Mouse (Mus musculus) CH12.LX (cell line): Measurements from ENCODE around the gene Psmg3. TPM values are rescaled to one million over a fixed set of nuclear protein-coding genes. Genes with fewer than 3 reads are reported as not detected.

ENCODE experiments used
- DNase-seq: peaks from one replicate; pipeline ENCODE4 v3.0.0-alpha.2; 2013; ENCODE audit errors: extremely low read depth
- H3K27ac ChIP-seq: 2 replicates; pipeline ENCODE4 v1.5.1; 2012; ENCODE audit warnings: low read depth, mild to moderate bottlenecking, control low read depth, moderate library complexity; ENCODE audit not compliant: insufficient read depth
- H3K27me3 ChIP-seq: replicated peaks from 2 replicates; pipeline ENCODE3; 2012; ENCODE audit warnings: inconsistent platforms
- H3K36me3 ChIP-seq, 2 experiments: replicated peaks in 1 of 2; 2 replicates each; pipeline versions ENCODE3 to v1.6.1; 2012; ENCODE audit warnings: inconsistent platforms in 1 of 2, low read length in 1 of 2, mild to moderate bottlenecking in 1 of 2, mixed read lengths in 1 of 2, moderate library complexity in 1 of 2; ENCODE audit not compliant: control insufficient read depth in 1 of 2, insufficient read depth in 1 of 2
- H3K4me1 ChIP-seq, 2 experiments: 2 replicates each; pipeline ENCODE4 v1.6.1; 2012; ENCODE audit warnings: inconsistent platforms in 1 of 2, moderate library complexity in 1 of 2; ENCODE audit not compliant: insufficient read depth in 2 of 2, control insufficient read depth in 1 of 2
- H3K4me2 ChIP-seq: 2 replicates; pipeline ENCODE4 v1.6.1; 2012; ENCODE audit warnings: low read depth, mild to moderate bottlenecking, control low read depth; ENCODE audit not compliant: poor library complexity, insufficient read depth, severe bottlenecking
- H3K4me3 ChIP-seq, 3 experiments: fragments of 150-350 bp in 1 of 3; sonication (generic) in 1 of 3; replicated peaks in 1 of 3; 2 replicates each; pipeline versions ENCODE3 to v1.5.1; 2011 to 2012; ENCODE audit warnings: low read depth in 2 of 3, low read length in 2 of 3, mild to moderate bottlenecking in 2 of 3, moderate library complexity in 2 of 3, control low read depth in 1 of 3, improper control_type of control experiment in 1 of 3, inconsistent platforms in 1 of 3, mixed read lengths in 1 of 3; ENCODE audit not compliant: poor library complexity in 1 of 3
- H3K79me2 ChIP-seq: replicated peaks from 2 replicates; pipeline ENCODE4 v1.6.1; 2012; ENCODE audit warnings: mild to moderate bottlenecking, moderate library complexity; ENCODE audit not compliant: control insufficient read depth, poor library complexity, insufficient read depth, severe bottlenecking; ENCODE audit errors: extremely low read depth
- H3K9ac ChIP-seq: 2 replicates; pipeline ENCODE4 v1.6.1; 2012; ENCODE audit warnings: low read depth, mild to moderate bottlenecking, control low read depth, moderate library complexity; ENCODE audit not compliant: insufficient read depth
- H3K9me3 ChIP-seq: replicated peaks from 2 replicates; pipeline ENCODE3; 2012; ENCODE audit warnings: low read length, inconsistent platforms, mixed read lengths
- BHLHE40 ChIP-seq: IDR thresholded peaks from 2 replicates; pipeline ENCODE4 v1.6.1; 2011; ENCODE audit warnings: mild to moderate bottlenecking, low read depth, low read length, improper control_type of control experiment
- CHD1 ChIP-seq: IDR thresholded peaks from 2 replicates; pipeline ENCODE4 v1.6.1; 2012; ENCODE audit warnings: low read depth, low read length, improper control_type of control experiment, inconsistent platforms
- CTCF ChIP-seq, 2 experiments: IDR thresholded peaks in 1 of 2; conservative IDR thresholded peaks in 1 of 2; 2 replicates each; pipeline ENCODE4 v1.5.1; 2011 to 2012; ENCODE audit warnings: low read depth in 2 of 2, low read length in 2 of 2, improper control_type of control experiment in 1 of 2, inconsistent platforms in 1 of 2, mild to moderate bottlenecking in 1 of 2, moderate library complexity in 1 of 2
- E2F4 ChIP-seq: IDR thresholded peaks from 2 replicates; pipeline ENCODE4 v1.6.1; 2011; ENCODE audit warnings: low read depth, low read length, improper control_type of control experiment; ENCODE audit not compliant: insufficient replicate concordance
- GABPA ChIP-seq: IDR thresholded peaks from 2 replicates; pipeline ENCODE4 v1.6.1; 2012; ENCODE audit warnings: low read depth, low read length, improper control_type of control experiment, inconsistent platforms; ENCODE audit not compliant: insufficient replicate concordance
- HCFC1 ChIP-seq: IDR thresholded peaks from 2 replicates; pipeline ENCODE4 v1.6.1; 2012; ENCODE audit warnings: low read depth, mild to moderate bottlenecking, inconsistent platforms, low read length, improper control_type of control experiment
- IRF4 ChIP-seq: IDR thresholded peaks from 2 replicates; pipeline ENCODE4 v1.6.1; 2014; ENCODE audit warnings: low read depth, mild to moderate bottlenecking, inconsistent platforms, low read length, improper control_type of control experiment
- JUND ChIP-seq: conservative IDR thresholded peaks from 2 replicates; pipeline ENCODE4 v1.6.1; 2011; ENCODE audit warnings: low read depth, low read length, improper control_type of control experiment
- KAT2A ChIP-seq: IDR thresholded peaks from 2 replicates; pipeline ENCODE4 v1.6.1; 2012; ENCODE audit warnings: low read length, improper control_type of control experiment, inconsistent platforms; ENCODE audit not compliant: insufficient replicate concordance
- MAFK ChIP-seq: IDR thresholded peaks from 2 replicates; pipeline ENCODE4 v1.6.1; 2011; ENCODE audit warnings: low read length, improper control_type of control experiment; ENCODE audit not compliant: insufficient replicate concordance
- MAX ChIP-seq: IDR thresholded peaks from 2 replicates; pipeline ENCODE4 v1.6.1; 2011; ENCODE audit warnings: low read length, improper control_type of control experiment
- MAZ ChIP-seq: IDR thresholded peaks from 2 replicates; pipeline ENCODE4 v1.6.1; 2012; ENCODE audit warnings: low read depth, mild to moderate bottlenecking, inconsistent platforms, low read length, improper control_type of control experiment, moderate library complexity
- MXI1 ChIP-seq: IDR thresholded peaks from 2 replicates; pipeline ENCODE4 v1.6.1; 2011; ENCODE audit warnings: mild to moderate bottlenecking, low read depth, low read length, improper control_type of control experiment
- RAD21 ChIP-seq: IDR thresholded peaks from 2 replicates; pipeline ENCODE4 v1.6.1; 2011; ENCODE audit warnings: low read depth, mild to moderate bottlenecking, low read length, improper control_type of control experiment, moderate library complexity
- SIN3A ChIP-seq: IDR thresholded peaks from 2 replicates; pipeline ENCODE4 v1.6.1; 2012; ENCODE audit warnings: low read length, improper control_type of control experiment, inconsistent platforms
- SMC3 ChIP-seq: IDR thresholded peaks from 2 replicates; pipeline ENCODE4 v1.6.1; 2011; ENCODE audit warnings: low read depth, low read length, improper control_type of control experiment
- TBP ChIP-seq: conservative IDR thresholded peaks from 2 replicates; pipeline ENCODE4 v1.6.1; 2011; ENCODE audit warnings: low read depth, low read length, improper control_type of control experiment
- TCF12 ChIP-seq: IDR thresholded peaks from 2 replicates; pipeline ENCODE4 v1.6.1; 2014; ENCODE audit warnings: low read depth, mild to moderate bottlenecking, inconsistent platforms, low read length, improper control_type of control experiment
- UBTF ChIP-seq: IDR thresholded peaks from 2 replicates; pipeline ENCODE4 v1.6.1; 2012; ENCODE audit warnings: low read depth, mild to moderate bottlenecking, inconsistent platforms, low read length, improper control_type of control experiment, moderate library complexity
- USF2 ChIP-seq: conservative IDR thresholded peaks from 2 replicates; pipeline ENCODE4 v1.6.1; 2011; ENCODE audit warnings: low read depth, low read length, improper control_type of control experiment
- ZC3H11A ChIP-seq: IDR thresholded peaks from 2 replicates; pipeline ENCODE4 v1.6.1; 2012; ENCODE audit warnings: low read depth, mild to moderate bottlenecking, inconsistent platforms, low read length, improper control_type of control experiment
- ZMIZ1 ChIP-seq: IDR thresholded peaks from 2 replicates; pipeline ENCODE4 v1.6.1; 2012; ENCODE audit warnings: low read depth, mild to moderate bottlenecking, inconsistent platforms, low read length, improper control_type of control experiment
- ZNF384 ChIP-seq: IDR thresholded peaks from 2 replicates; pipeline ENCODE4 v1.6.1; 2012; ENCODE audit warnings: low read depth, low read length, improper control_type of control experiment, inconsistent platforms
- dilution Hi-C: fragments of 300-500 bp; cut with MboI; formaldehyde crosslinking; loops from 2 replicates; pipeline ENCODE4 v1.14.3; 2020; ENCODE audit warnings: low sequenced_read_pairs; ENCODE audit not compliant: extremely low pct_unique_long_range_greater_than_20kb, extremely low pct_ligation_motif_present
- in situ Hi-C: fragments of 300-500 bp; cut with MboI; formaldehyde crosslinking; loops from 3 replicates; pipeline ENCODE4 v1.14.3; 2019; ENCODE audit warnings: low sequenced_read_pairs, low pct_ligation_motif_present, low pct_unique_long_range_greater_than_20kb, mixed read lengths
- polyA plus RNA-seq: library from polyadenylated mRNA; unstranded; fragments of >175 nt; gene quantifications from 2 replicates; pipeline ENCODE4 v1.2.1, GENCODE M21; 2012; ENCODE audit warnings: low read depth; ENCODE audit not compliant: insufficient read length
- total RNA-seq, 2 experiments: library from RNA; depleted of rRNA; stranded (reverse); fragments of 300-350 nt in 1 of 2; fragments of >200 nt in 1 of 2; gene quantifications; 2 replicates each; pipeline ENCODE4 v1.2.3; 2012 to 2014

Psmg3 gene
- total and polyA plus RNA-seq, 3 experiments = 43.5 to 101 (median 57.3) TPM

- H3K27me3 ChIP-seq = peaks cover 51% of the 10 kb centered on the region
These were observed 36.1 kb upstream of the Psmg3 start for GRCm38 (mm10) chr5:139862759-139863158.

GRCm38 (mm10) chr5:139860328-139861104, 33.8 kb upstream of the Psmg3 start:
- no peaks in the 10 kb centered on the region for H3K36me3 ChIP-seq
- no peaks in the 10 kb centered on the region for H3K79me2 ChIP-seq
- in situ Hi-C loops = no loop called here
- H3K27me3 ChIP-seq = peaks cover 44% of the 10 kb centered on the region
- peaks cover 2 to 6% of the 10 kb centered on the region in 2 experiments for H3K4me1 ChIP-seq
- no peak overlapping the region for H3K4me3 ChIP-seq
- no peak overlapping the region for H3K4me2 ChIP-seq
- H3K27ac ChIP-seq = no peak overlapping the region
- no peak for TF ChIP-seq MAZ
- TF ChIP-seq E2F4 = no peak
- TF ChIP-seq SIN3A = no peak
- TF ChIP-seq JUND = no peak
- H3K9me3 ChIP-seq = no peaks in the 10 kb centered on the region
- no peak for DNase-seq
- dilution Hi-C loops = no loop called here
- no peak overlapping the region for H3K9ac ChIP-seq

More at GRCm38 (mm10) chr5:139862759-139863158, 36.1 kb upstream of the Psmg3 start:
- no peak for DNase-seq
- Histone ChIP-seq H3K9ac (no peak overlapping the region), H3K4me2 (no peak overlapping the region), H3K79me2 (no peaks in the 10 kb centered on the region), H3K36me3 (no peaks in the 10 kb centered on the region), H3K4me3 (no peak overlapping the region), H3K9me3 (no peaks in the 10 kb centered on the region), H3K27ac (no peak overlapping the region), H3K4me1 (peaks cover 2 to 6% of the 10 kb centered on the region in 2 experiments)
- TF ChIP-seq IRF4 (no peak), SMC3 (no peak), BHLHE40 (no peak), MXI1 (no peak), CTCF (conservative IDR thresholded peaks at IDR 0.05 in 1 of 2, IDR thresholded peaks at IDR 0.05 in 1 of 2; ENCODE audit: low read depth in 2 of 2, low read length in 2 of 2) (no peak)
- dilution Hi-C loops (no loop called here), in situ Hi-C loops (no loop called here)

GRCm38 (mm10) chr5:139849626-139850320, 23.1 kb upstream of the Psmg3 start:
- peaks cover 0 to 5% of the 10 kb centered on the region in 2 experiments; a peak in 2 of 4 replicates for H3K4me1 ChIP-seq
- H3K4me2 ChIP-seq = no peak overlapping the region
- dilution Hi-C loops = no loop called here
- in situ Hi-C loops = loop anchor here (10.0 to 25.0 kb wide), 2 partner anchors 185 to 438 kb away; no protein-coding TSS in a partner anchor
- no peak for DNase-seq
- no peaks in the 10 kb centered on the region for H3K79me2 ChIP-seq
- H3K36me3 ChIP-seq = no peaks in the 10 kb centered on the region
- peaks cover 5% of the 10 kb centered on the region for H3K9me3 ChIP-seq
- H3K27me3 ChIP-seq = peaks cover 65% of the 10 kb centered on the region
- no peak overlapping the region for H3K4me3 ChIP-seq
- H3K9ac ChIP-seq = no peak overlapping the region
- no peak overlapping the region for H3K27ac ChIP-seq
- no peak for TF ChIP-seq IRF4
- TF ChIP-seq MAFK = no peak
- no peak for TF ChIP-seq BHLHE40
- TF ChIP-seq KAT2A = no peak
- no peak for TF ChIP-seq RAD21
- TF ChIP-seq CHD1 = no peak
- TF ChIP-seq JUND = no peak
- TF ChIP-seq TCF12 = no peak
- no peak for TF ChIP-seq TBP
- no peak for TF ChIP-seq ZMIZ1
- TF ChIP-seq ZNF384 = no peak
- TF ChIP-seq UBTF = no peak
- no peak for TF ChIP-seq MXI1
- no peak for TF ChIP-seq GABPA
- no peak for TF ChIP-seq MAX
- no peak for TF ChIP-seq USF2
- no peak for TF ChIP-seq HCFC1
- no peak for TF ChIP-seq ZC3H11A
